20 mouse cellular contexts compared by ENCODE assay signal in the genomic region with DNA sequence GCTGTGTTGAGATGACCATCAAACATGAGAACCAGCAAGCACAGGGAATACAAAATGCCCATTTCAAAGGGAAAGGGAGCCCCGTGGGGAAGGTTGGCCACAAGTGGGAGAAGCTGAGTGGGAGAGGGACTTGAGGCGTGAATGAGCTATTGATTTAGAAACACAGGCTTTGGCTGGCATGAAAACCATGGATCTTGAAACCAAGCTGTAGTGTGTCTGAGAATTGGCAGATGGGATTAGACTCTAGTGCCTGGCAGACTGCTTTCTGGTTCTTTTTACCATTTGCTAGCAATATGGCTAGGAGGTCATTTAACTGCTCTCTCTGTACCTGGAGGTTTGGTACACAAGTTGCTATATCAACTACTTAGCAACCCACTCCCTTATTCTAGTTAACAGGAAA. TPM values are rescaled to one million over a fixed set of nuclear protein-coding genes. Genes with fewer than 3 reads are reported as not detected.
A peak's percentile ranks its signal among the peaks of the same experiment; 100 is the strongest.
DNase-seq lines count a peak whose midpoint lies in the region; ATAC-seq lines count a peak whose summit lies in the region.
"Had no signal": no experiment of that assay in that cellular context is flagged by ENCODE, and none has a peak within 500 bp of the region (broad histone marks: within the 10 kb centered on the region; RNA-seq: fewer than 3 reads in every experiment).

No protein-coding gene starts in this region.

- ATAC-seq in forebrain, embryonic 14.5 days, result no peak
- no peak for ATAC-seq in forebrain, embryonic 16.5 days
- ATAC-seq: Patski had no signal

- no peaks in the 10 kb centered on the region for H3K4me1 ChIP-seq in forebrain, embryonic 14.5 days (ENCODE audit: control insufficient read depth, insufficient read depth, low read length)
- H3K4me1 ChIP-seq in forebrain, embryonic 16.5 days (replicated peaks; ENCODE audit: control insufficient read depth, insufficient read depth, low read length), result 0 out of 2 replicates have a peak, but pooled peaks cover 5% of the 10 kb centered on the region
- H3K4me1 ChIP-seq: embryonic facial prominence, embryonic 12.5 days; heart, embryonic 15.5 days; limb, embryonic 13.5 days; liver, embryonic 15.5 days had no signal

- no peak overlapping the region for H3K4me3 ChIP-seq in forebrain, embryonic 14.5 days (ENCODE audit: low read depth, low read length)
- H3K4me3 ChIP-seq in forebrain, embryonic 16.5 days (replicated peaks; ENCODE audit: low read length), result no peak overlapping the region
- H3K4me3 ChIP-seq: embryonic facial prominence, embryonic 12.5 days; heart, embryonic 15.5 days; hindbrain, embryonic 13.5 days; limb, embryonic 13.5 days; liver, embryonic 15.5 days; myocyte had no signal

- no peak overlapping the region for H3K27ac ChIP-seq in forebrain, embryonic 14.5 days (ENCODE audit: low read depth, low read length)
- H3K27ac ChIP-seq in forebrain, embryonic 16.5 days (ENCODE audit: low read length), result no peak overlapping the region
- H3K27ac ChIP-seq: embryonic facial prominence, embryonic 12.5 days; heart, embryonic 15.5 days; hindbrain, embryonic 13.5 days; limb, embryonic 13.5 days; liver, embryonic 15.5 days had no signal

- peak; percentile 56 for DNase-seq in forebrain, embryonic 14.5 days (ENCODE audit: low spot score)
- peak; percentile 32 for DNase-seq in right cerebral cortex, adult 18-20 months
- no peak for DNase-seq in right cerebral cortex, postnatal 4 days
- peak; percentile 7 to 26 for DNase-seq in left cerebral cortex, adult 18-20 months (ENCODE audit: low spot score in 2 of 2)
- peak; percentile 59 for DNase-seq in telencephalon, adult 2 months (ENCODE audit: low read depth, low spot score)
- no peak for DNase-seq in urinary bladder, postnatal 10 days (ENCODE audit: low spot score)
- DNase-seq in kidney, adult 18-20 months, result no peak
- DNase-seq: B cell, adult 2 months; kidney, adult 2 months; kidney, postnatal 36 days; lung, postnatal 10 days had no signal

- H3K27me3 ChIP-seq in forebrain, embryonic 14.5 days (replicated peaks; ENCODE audit: control insufficient read depth, insufficient read depth, low read length), result no peaks in the 10 kb centered on the region
- H3K27me3 ChIP-seq in forebrain, embryonic 16.5 days (replicated peaks; ENCODE audit: control insufficient read depth, insufficient read depth, low read length), result no peaks in the 10 kb centered on the region
- H3K27me3 ChIP-seq: embryonic facial prominence, embryonic 12.5 days; hindbrain, embryonic 13.5 days; liver, embryonic 15.5 days; Patski had no signal

- H3K9me3 ChIP-seq in forebrain, embryonic 14.5 days (replicated peaks; ENCODE audit: control insufficient read depth, low read length), result no peaks in the 10 kb centered on the region
- H3K9me3 ChIP-seq in forebrain, embryonic 16.5 days (ENCODE audit: control insufficient read depth, low read length), result no peaks in the 10 kb centered on the region
- H3K9me3 ChIP-seq: embryonic facial prominence, embryonic 12.5 days; heart, embryonic 15.5 days; hindbrain, embryonic 13.5 days; limb, embryonic 13.5 days; liver, embryonic 15.5 days had no signal

- 69% methylated on average over 2 of the region's 2 CpGs for WGBS in forebrain, embryonic 14.5 days
- WGBS in forebrain, embryonic 16.5 days, result 28% methylated on average over 2 of the region's 2 CpGs

- H3K36me3 ChIP-seq in forebrain, embryonic 14.5 days (ENCODE audit: control insufficient read depth, insufficient read depth, low read length), result no peaks in the 10 kb centered on the region
- no peaks in the 10 kb centered on the region for H3K36me3 ChIP-seq in forebrain, embryonic 16.5 days (ENCODE audit: control insufficient read depth, insufficient read depth)
- H3K36me3 ChIP-seq: embryonic facial prominence, embryonic 12.5 days; heart, embryonic 15.5 days; hindbrain, embryonic 13.5 days; limb, embryonic 13.5 days; liver, embryonic 15.5 days had no signal

- H3K9ac ChIP-seq in forebrain, embryonic 14.5 days (ENCODE audit: low read length), result no peak overlapping the region
- no peak overlapping the region for H3K9ac ChIP-seq in forebrain, embryonic 16.5 days (replicated peaks; ENCODE audit: low read depth, low read length)
- H3K9ac ChIP-seq: embryonic facial prominence, embryonic 12.5 days; heart, embryonic 15.5 days; hindbrain, embryonic 13.5 days; limb, embryonic 13.5 days; liver, embryonic 15.5 days had no signal

- no peak overlapping the region for H3K4me2 ChIP-seq in forebrain, embryonic 14.5 days (ENCODE audit: low read length)
- no peak overlapping the region for H3K4me2 ChIP-seq in forebrain, embryonic 16.5 days (ENCODE audit: low read length)
- H3K4me2 ChIP-seq: embryonic facial prominence, embryonic 12.5 days; heart, embryonic 15.5 days; hindbrain, embryonic 13.5 days; limb, embryonic 13.5 days; liver, embryonic 15.5 days had no signal

RNA-seq across cellular contexts. Expression of gene Kirrel3, which starts 56.2 kb away (rescaled TPM):
- polyA plus RNA-seq in forebrain, embryonic 14.5 days (2014; fragmentation: Nextera tagmentation; extraction: Ambion mirVana), result 31.0 and 43.8 TPM in 2 replicates
- polyA plus RNA-seq in forebrain, embryonic 16.5 days (2015; fragmentation: Nextera tagmentation; extraction: Ambion mirVana), result 48.8 and 62.7 TPM in 2 replicates
- total RNA-seq in left cerebral cortex, adult 18-20 months (2021), result 10 to 100 TPM; 48.3 to 53.3 TPM
- total RNA-seq: granulocyte monocyte progenitor cell, adult 5-6 weeks had no signal

Comparison
In these comparisons a context has a peak if more than half of its experiments do, and no peak if none do; other contexts are left out.
1. DNase-seq: peak in forebrain, embryonic 14.5 days (single experiment), right cerebral cortex, adult 18-20 months (single experiment), left cerebral cortex, adult 18-20 months (2 of 2) and telencephalon, adult 2 months (single experiment); none in right cerebral cortex, postnatal 4 days (single experiment), urinary bladder, postnatal 10 days (single experiment) and kidney, adult 18-20 months (single experiment).